Mouse (Mus musculus) hindbrain, embryonic 16.5 days (tissue): ENCODE measurements around the gene Hoxc13. TPM values are rescaled to one million over a fixed set of nuclear protein-coding genes. Genes with fewer than 3 reads are reported as not detected.

Source experiments
- ATAC-seq: fragments of 200-750 bp; cut with Nextera tagmentation; 2 replicates; pipeline ENCODE4 v1.8.0; 2017; ENCODE audit warnings: moderate TSS enrichment, moderate library complexity
- H3K27ac ChIP-seq: fragments of 300-500 bp; sonication (generic); 2 replicates; pipeline ENCODE4 v1.5.1; 2014; ENCODE audit warnings: low read depth, mild to moderate bottlenecking, control low read depth, low read length, moderate library complexity
- H3K27me3 ChIP-seq: fragments of 300-500 bp; sonication (generic); replicated peaks from 2 replicates; pipeline ENCODE4 v1.6.1; 2014; ENCODE audit warnings: low read length; ENCODE audit not compliant: control insufficient read depth, insufficient read depth
- H3K36me3 ChIP-seq: fragments of 300-500 bp; sonication (generic); 2 replicates; pipeline ENCODE4 v1.6.1; 2014; ENCODE audit warnings: mild to moderate bottlenecking, low read length, moderate library complexity, mixed read lengths; ENCODE audit not compliant: control insufficient read depth, insufficient read depth
- H3K4me1 ChIP-seq: fragments of 300-500 bp; sonication (generic); 2 replicates; pipeline ENCODE4 v1.6.1; 2014; ENCODE audit warnings: low read depth, low read length; ENCODE audit not compliant: control insufficient read depth, insufficient read depth
- H3K4me2 ChIP-seq: fragments of 300-500 bp; sonication (generic); 2 replicates; pipeline ENCODE4 v1.6.1; 2014; ENCODE audit warnings: mild to moderate bottlenecking, low read length, control low read depth, moderate library complexity
- H3K4me3 ChIP-seq: fragments of 300-500 bp; sonication (generic); 2 replicates; pipeline ENCODE4 v1.5.1; 2014; ENCODE audit warnings: mild to moderate bottlenecking, low read length, control low read depth, moderate library complexity
- H3K9ac ChIP-seq: fragments of 300-500 bp; sonication (generic); 2 replicates; pipeline ENCODE4 v1.6.1; 2014; ENCODE audit warnings: low read depth, mild to moderate bottlenecking, control low read depth, low read length, moderate library complexity
- H3K9me3 ChIP-seq: fragments of 300-500 bp; sonication (generic); 2 replicates; pipeline ENCODE4 v1.6.1; 2014; ENCODE audit warnings: mild to moderate bottlenecking, low read length, moderate library complexity; ENCODE audit not compliant: control insufficient read depth
- WGBS: fragments of 180-500 bp; shearing (Covaris S2); extraction: QIAGEN DNeasy Blood & Tissue Kit; methylation state at CpG from one replicate; pipeline ENCODE4 v1.1.7; 2014; 5-methylcytosine and 5-hydroxymethylcytosine counted together
- polyA plus RNA-seq: library from polyadenylated mRNA; unstranded; fragments of >200 nt; fragmentation: Nextera tagmentation; extraction: Ambion mirVana; gene quantifications from 2 replicates; pipeline ENCODE4 v1.2.1, GENCODE M21; 2015

Hoxc13 gene
- polyA plus RNA-seq, 1 experiment from 2014 or later: not detected

DNA sequence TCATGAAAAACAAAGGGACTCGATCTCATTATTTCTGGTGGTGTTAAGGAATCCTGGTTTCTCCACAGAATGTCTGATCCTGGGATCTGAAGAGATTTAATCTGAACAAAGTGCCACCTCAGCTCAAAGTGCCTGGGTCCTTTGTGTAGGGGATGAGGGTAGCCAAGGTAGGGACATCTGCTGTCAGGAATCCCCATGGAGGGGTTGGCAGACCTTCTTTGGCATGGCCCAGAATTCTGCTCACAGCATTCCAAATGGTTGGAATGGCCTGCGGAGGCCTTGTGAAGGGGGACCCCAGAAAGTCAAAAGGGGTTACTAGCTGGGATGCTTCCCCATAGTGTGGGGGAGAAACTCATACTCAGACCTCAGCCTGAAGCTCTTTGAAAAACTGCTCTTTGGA lies 27.9 kb downstream of the Hoxc13 start:
- H3K36me3 ChIP-seq: no peaks in the 10 kb centered on the region
- H3K27me3 ChIP-seq: peaks cover 85% of the 10 kb centered on the region
- H3K4me2 ChIP-seq: no peak overlapping the region
- no peaks in the 10 kb centered on the region for H3K4me1 ChIP-seq
- no peak for ATAC-seq
- no peak overlapping the region for H3K27ac ChIP-seq
- 12% methylated on average over 2 of the region's 2 CpGs for WGBS
- H3K9ac ChIP-seq: no peak overlapping the region
- H3K4me3 ChIP-seq: no peak overlapping the region
- no peaks in the 10 kb centered on the region for H3K9me3 ChIP-seq

GRCm38 (mm10) chr15:102949696-102950095 lies 28.8 kb downstream of the Hoxc13 start:
- Histone ChIP-seq H3K4me1 (no peaks in the 10 kb centered on the region), H3K27me3 (peaks cover 79% of the 10 kb centered on the region), H3K4me3 (no peak overlapping the region), H3K9ac (no peak overlapping the region), H3K9me3 (no peaks in the 10 kb centered on the region), H3K27ac (no peak overlapping the region), H3K4me2 (no peak overlapping the region), H3K36me3 (no peaks in the 10 kb centered on the region)
- no peak for ATAC-seq
- 2% methylated on average over 20 of the region's 20 CpGs for WGBS

GRCm38 (mm10) chr15:102950877-102951276 lies 30.0 kb downstream of the Hoxc13 start:
- Histone ChIP-seq H3K4me2 (no peak overlapping the region), H3K9ac (no peak overlapping the region), H3K27me3 (peaks cover 78% of the 10 kb centered on the region), H3K27ac (no peak overlapping the region), H3K36me3 (no peaks in the 10 kb centered on the region), H3K4me1 (no peaks in the 10 kb centered on the region; the same call in 1 of the 2 replicates), H3K4me3 (no peak overlapping the region), H3K9me3 (no peaks in the 10 kb centered on the region)
- 13% methylated on average over 2 of the region's 2 CpGs for WGBS
- no peak for ATAC-seq

DNA sequence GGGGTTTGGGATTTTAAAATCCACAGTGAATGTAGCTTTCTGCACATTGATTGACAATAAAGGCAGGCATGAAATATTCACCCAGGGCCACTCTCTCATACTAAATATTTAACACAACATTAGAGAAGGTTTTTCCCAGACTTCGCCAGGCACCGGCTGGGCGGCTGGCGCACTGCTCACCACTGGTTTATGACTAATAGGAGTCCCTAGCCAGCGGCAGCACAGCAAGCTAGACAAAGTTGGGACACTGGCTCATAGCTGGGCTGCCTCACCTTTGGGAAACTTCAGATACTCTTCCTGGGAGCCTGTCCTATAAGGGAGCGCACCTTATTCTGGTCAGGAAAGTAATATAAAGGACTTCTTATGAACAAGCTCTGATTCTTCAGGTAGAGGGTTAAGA lies 32.7 kb downstream of the Hoxc13 start:
- peaks cover 78% of the 10 kb centered on the region for H3K27me3 ChIP-seq
- no peaks in the 10 kb centered on the region for H3K36me3 ChIP-seq
- H3K9ac ChIP-seq: no peak overlapping the region
- no peaks in the 10 kb centered on the region for H3K9me3 ChIP-seq
- no peak overlapping the region for H3K4me2 ChIP-seq
- ATAC-seq: no peak
- 2% methylated on average over 6 of the region's 6 CpGs for WGBS
- no peaks in the 10 kb centered on the region; the same call in 1 of the 2 replicates for H3K4me1 ChIP-seq
- no peak overlapping the region for H3K27ac ChIP-seq
- no peak overlapping the region for H3K4me3 ChIP-seq

DNA sequence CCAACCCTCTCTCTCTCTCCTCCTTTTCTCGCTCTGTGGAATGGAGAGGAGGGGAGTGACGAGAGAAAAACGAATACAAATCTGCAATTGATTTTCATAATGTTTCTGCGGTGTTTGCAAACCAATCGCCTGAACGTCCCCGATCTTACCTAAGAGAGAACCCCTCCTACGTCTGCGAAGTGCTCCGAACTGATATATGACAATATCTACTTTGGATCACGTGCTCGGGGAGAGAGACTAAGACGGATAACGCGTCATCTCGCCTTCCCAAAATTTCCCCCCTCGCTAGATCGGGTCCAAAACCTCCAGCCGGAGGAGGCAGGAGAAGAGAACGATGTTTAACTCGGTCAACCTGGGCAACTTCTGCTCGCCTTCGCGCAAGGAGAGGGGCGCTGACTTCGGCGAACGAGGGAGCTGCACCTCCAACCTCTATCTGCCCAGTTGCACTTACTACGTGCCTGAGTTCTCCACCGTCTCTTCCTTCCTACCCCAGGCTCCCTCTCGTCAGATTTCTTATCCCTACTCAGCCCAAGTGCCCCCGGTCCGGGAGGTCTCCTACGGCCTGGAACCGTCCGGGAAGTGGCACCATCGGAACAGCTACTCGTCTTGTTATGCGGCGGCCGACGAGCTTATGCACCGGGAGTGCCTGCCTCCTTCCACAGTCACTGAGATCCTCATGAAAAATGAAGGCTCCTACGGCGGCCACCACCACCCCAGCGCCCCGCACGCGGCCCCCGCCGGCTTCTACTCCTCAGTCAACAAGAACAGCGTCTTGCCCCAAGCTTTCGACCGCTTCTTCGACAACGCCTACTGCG lies 33.5 kb downstream of the Hoxc13 start, which contains the start of gene Hoxc11:
Gene Hoxc11, plus strand, starts transcription at position 236 of the 815 bp plus-strand sequence.
- no peak within 1 kb of the TSS for H3K4me2 ChIP-seq
- H3K36me3 ChIP-seq: no peaks in the 10 kb centered on the region
- no peak for ATAC-seq
- H3K4me3 ChIP-seq: no peak within 1 kb of the TSS
- H3K27ac ChIP-seq: no peak within 1 kb of the TSS
- H3K27me3 ChIP-seq: peaks cover 77% of the 10 kb centered on the region
- no peaks in the 10 kb centered on the region; the same call in 1 of the 2 replicates for H3K4me1 ChIP-seq
- WGBS: under 1% methylated on average over 57 of the region's 57 CpGs
- H3K9ac ChIP-seq: no peak within 1 kb of the TSS
- no peaks in the 10 kb centered on the region for H3K9me3 ChIP-seq

- Histone ChIP-seq H3K4me2 (no peak overlapping the region), H3K9me3 (no peaks in the 10 kb centered on the region), H3K4me3 (no peak overlapping the region), H3K27me3 (peaks cover 77% of the 10 kb centered on the region), H3K27ac (no peak overlapping the region), H3K4me1 (no peaks in the 10 kb centered on the region; the same call in 1 of the 2 replicates), H3K9ac (no peak overlapping the region), H3K36me3 (no peaks in the 10 kb centered on the region)
- under 1% methylated on average over 27 of the region's 28 CpGs for WGBS
- no peak for ATAC-seq
Observed at GRCm38 (mm10) chr15:102955007-102955382, 34.1 kb downstream of the Hoxc13 start.

- no peaks in the 10 kb centered on the region; the same call in 1 of the 2 replicates for H3K4me1 ChIP-seq
- H3K4me3 ChIP-seq: no peak overlapping the region
- under 1% methylated on average over 39 of the region's 40 CpGs for WGBS
- no peak overlapping the region for H3K4me2 ChIP-seq
- ATAC-seq: no peak
- H3K27me3 ChIP-seq: peaks cover 79% of the 10 kb centered on the region
- no peak overlapping the region for H3K9ac ChIP-seq
- no peaks in the 10 kb centered on the region for H3K9me3 ChIP-seq
- H3K36me3 ChIP-seq: no peaks in the 10 kb centered on the region
- H3K27ac ChIP-seq: no peak overlapping the region
Observed at GRCm38 (mm10) chr15:102955833-102956640, 35.1 kb downstream of the Hoxc13 start.

DNA sequence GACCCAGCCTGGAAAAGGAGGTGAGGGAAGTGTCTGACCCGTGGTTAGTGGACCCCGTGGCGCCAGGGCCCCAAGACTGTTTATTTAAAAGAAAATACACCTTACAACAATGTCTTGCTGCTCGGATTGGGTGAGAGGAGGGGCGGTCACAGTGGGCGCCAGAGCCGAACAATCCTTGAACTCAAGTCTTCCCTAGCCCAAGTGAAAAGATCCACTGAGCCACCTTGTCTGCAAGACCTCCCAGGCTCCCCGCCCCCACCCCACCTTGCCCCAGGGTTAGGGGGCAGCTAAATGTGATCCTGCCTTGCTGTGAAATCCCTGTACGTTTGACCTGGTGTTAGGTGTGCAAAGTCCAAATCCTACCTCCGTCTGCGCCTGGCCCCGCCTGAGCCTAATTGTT lies 36.0 kb downstream of the Hoxc13 start:
- H3K4me3 ChIP-seq: no peak overlapping the region
- H3K27ac ChIP-seq: no peak overlapping the region
- H3K4me1 ChIP-seq: no peaks in the 10 kb centered on the region; the same call in 1 of the 2 replicates
- WGBS: 3% methylated on average over 12 of the region's 12 CpGs
- no peaks in the 10 kb centered on the region for H3K9me3 ChIP-seq
- H3K27me3 ChIP-seq: peaks cover 79% of the 10 kb centered on the region
- H3K36me3 ChIP-seq: no peaks in the 10 kb centered on the region
- H3K9ac ChIP-seq: no peak overlapping the region
- no peak overlapping the region for H3K4me2 ChIP-seq
- no peak for ATAC-seq

- ATAC-seq: no peak
- no peak overlapping the region for H3K4me3 ChIP-seq
- H3K9ac ChIP-seq: no peak overlapping the region
- no peak overlapping the region for H3K4me2 ChIP-seq
- H3K36me3 ChIP-seq: no peaks in the 10 kb centered on the region
- H3K27me3 ChIP-seq: peaks cover 85% of the 10 kb centered on the region
- no peak overlapping the region for H3K27ac ChIP-seq
- WGBS: under 1% methylated on average over 13 of the region's 13 CpGs
- no peaks in the 10 kb centered on the region for H3K9me3 ChIP-seq
- no peaks in the 10 kb centered on the region; the same call in 1 of the 2 replicates for H3K4me1 ChIP-seq
Observed at GRCm38 (mm10) chr15:102959663-102960191, 38.8 kb downstream of the Hoxc13 start.
